Mouse (Mus musculus): ENCODE measurements around the gene Mx1.

DNA sequence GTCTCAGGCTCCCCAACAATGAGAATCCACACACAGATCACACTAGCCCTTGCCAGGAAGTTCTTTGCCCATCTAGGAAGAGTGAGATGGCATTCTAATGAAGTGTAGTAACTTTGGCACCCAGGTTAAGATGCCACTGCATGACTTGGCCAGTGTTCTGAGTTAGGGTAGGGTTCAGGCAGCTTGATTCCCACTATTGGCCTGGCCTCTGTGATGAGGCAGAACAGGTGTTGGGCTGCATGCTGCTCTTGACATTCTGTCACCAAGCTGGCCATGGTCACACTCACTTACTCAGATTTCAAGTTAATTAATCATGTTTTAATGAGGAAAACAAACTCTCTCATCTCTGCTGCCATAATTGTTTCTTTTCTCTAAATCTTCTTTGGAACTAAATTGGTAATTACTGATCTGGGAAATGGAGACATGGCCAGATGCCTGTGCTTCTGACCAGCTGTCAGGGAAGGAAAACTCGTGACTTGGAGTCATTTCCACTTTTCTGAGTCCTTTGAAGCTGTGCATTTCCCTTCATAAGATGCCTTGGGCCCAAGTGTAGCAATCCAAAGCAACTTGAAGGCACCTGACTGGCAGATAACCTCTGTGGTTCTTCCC lies 25.2 kb downstream of the Mx1 start:
- TF ChIP-seq POLR2A (IDR thresholded peaks at IDR 0.05; ENCODE audit: insufficient read depth, low read depth, low read length) (no peak), CTCF (IDR thresholded peaks at IDR 0.05; ENCODE audit: insufficient read depth, low read depth, low read length) (no peak)

Data from olfactory bulb, adult 2 months (tissue).